14 mouse cellular contexts compared by ENCODE assay signal in genomic region chr9:34752076-34752800, GRCm38 (mm10).
A peak's percentile ranks its signal among the peaks of the same experiment; 100 is the strongest.
DNase-seq lines count a peak whose midpoint lies in the region; ATAC-seq and TF ChIP-seq lines count a peak whose summit lies in the region.
"Had no signal": no experiment of that assay in that cellular context is flagged by ENCODE, and none has a peak within 500 bp of the region (broad histone marks: within the 10 kb centered on the region; RNA-seq: fewer than 3 reads in every experiment).

No protein-coding gene starts in this region.

- H3K4me2 ChIP-seq in hindbrain, postnatal 0 days (ENCODE audit: low read depth, low read length) = no peak overlapping the region
- H3K4me2 ChIP-seq in hindbrain, embryonic 16.5 days (ENCODE audit: low read length) = no peak overlapping the region
- H3K4me2 ChIP-seq: hindbrain, embryonic 15.5 days; midbrain, embryonic 13.5 days; neural tube, embryonic 13.5 days had no signal

- TF ChIP-seq CTCF in hindbrain, postnatal 0 days (IDR thresholded peaks at IDR 0.05; ENCODE audit: low read depth) = no peak
- no peak for TF ChIP-seq CTCF in lung, adult 2 months (IDR thresholded peaks at IDR 0.05; ENCODE audit: insufficient read depth, low read length)

- H3K4me1 ChIP-seq in hindbrain, postnatal 0 days (ENCODE audit: insufficient read depth, low read length) = peaks cover 5% of the 10 kb centered on the region; the same call in 1 of the 2 replicates
- no peaks in the 10 kb centered on the region; the same call in 1 of the 2 replicates for H3K4me1 ChIP-seq in hindbrain, embryonic 16.5 days (ENCODE audit: control insufficient read depth, insufficient read depth, low read depth, low read length)
- H3K4me1 ChIP-seq in lung, adult 2 months (ENCODE audit: control insufficient read depth, insufficient read depth, low read length) = no peaks in the 10 kb centered on the region

- 64% methylated on average over 5 of the region's 5 CpGs for WGBS in hindbrain, postnatal 0 days
- 72% methylated on average over 5 of the region's 5 CpGs for WGBS in hindbrain, embryonic 16.5 days
- WGBS in lung, adult 2 months = 71% methylated on average over 5 of the region's 5 CpGs

- no peaks in the 10 kb centered on the region for H3K9me3 ChIP-seq in hindbrain, postnatal 0 days (ENCODE audit: low read length)
- no peaks in the 10 kb centered on the region for H3K9me3 ChIP-seq in hindbrain, embryonic 16.5 days (ENCODE audit: control insufficient read depth, low read length)
- H3K9me3 ChIP-seq: G1E; hindbrain, embryonic 15.5 days; midbrain, embryonic 13.5 days; neural tube, embryonic 13.5 days had no signal

- ATAC-seq in hindbrain, postnatal 0 days = peak; percentile 18; the same call in 1 of the 2 replicates
- no peak for ATAC-seq in hindbrain, embryonic 16.5 days
- ATAC-seq: midbrain, embryonic 13.5 days had no signal

- H3K36me3 ChIP-seq in hindbrain, postnatal 0 days (ENCODE audit: insufficient read depth, low read length) = no peaks in the 10 kb centered on the region
- H3K36me3 ChIP-seq in hindbrain, embryonic 16.5 days (ENCODE audit: control insufficient read depth, insufficient read depth, low read length) = no peaks in the 10 kb centered on the region
- H3K36me3 ChIP-seq: G1E; hindbrain, embryonic 15.5 days; midbrain, embryonic 13.5 days; neural tube, embryonic 13.5 days had no signal

- no peaks in the 10 kb centered on the region for H3K27me3 ChIP-seq in hindbrain, postnatal 0 days (ENCODE audit: insufficient read depth, low read length)
- H3K27me3 ChIP-seq in hindbrain, embryonic 16.5 days (replicated peaks; ENCODE audit: control insufficient read depth, insufficient read depth, low read length) = no peaks in the 10 kb centered on the region; the same call in 1 of the 2 replicates
- H3K27me3 ChIP-seq: hindbrain, embryonic 15.5 days had no signal

- H3K27ac ChIP-seq in hindbrain, postnatal 0 days = no peak overlapping the region
- no peak overlapping the region for H3K27ac ChIP-seq in hindbrain, embryonic 16.5 days (ENCODE audit: low read depth, low read length)
- H3K27ac ChIP-seq: heart, adult 2 months; hindbrain, embryonic 15.5 days; kidney, postnatal 0 days; midbrain, embryonic 13.5 days; neural tube, embryonic 13.5 days had no signal

- H3K9ac ChIP-seq in hindbrain, postnatal 0 days (replicated peaks; ENCODE audit: low read length) = no peak overlapping the region
- H3K9ac ChIP-seq in hindbrain, embryonic 16.5 days (ENCODE audit: low read depth, low read length) = no peak overlapping the region
- H3K9ac ChIP-seq: hindbrain, embryonic 15.5 days; midbrain, embryonic 13.5 days; neural tube, embryonic 13.5 days had no signal

- DNase-seq in hindbrain, postnatal 0 days (ENCODE audit: low spot score) = peak; percentile 60
- DNase-seq in lung, adult 2 months = peak; percentile 3
- DNase-seq in lung, postnatal 25 days (ENCODE audit: low spot score) = no peak
- peak; percentile 4 for DNase-seq in NIH3T3 (ENCODE audit: low read depth)
- DNase-seq in cerebellum, adult 9-10 months = peak; percentile 63
- no peak for DNase-seq in B cell, adult 2 months
- no peak for DNase-seq in urinary bladder, postnatal 36 days (ENCODE audit: low spot score in 2 of 2)

- no peak overlapping the region for H3K4me3 ChIP-seq in hindbrain, postnatal 0 days (ENCODE audit: low read length)
- no peak overlapping the region for H3K4me3 ChIP-seq in hindbrain, embryonic 16.5 days (ENCODE audit: low read length)
- no peak overlapping the region for H3K4me3 ChIP-seq in lung, adult 2 months (replicated peaks; ENCODE audit: extremely low read depth, low read depth, low read length)
- H3K4me3 ChIP-seq: heart, adult 2 months; hindbrain, embryonic 15.5 days; midbrain, embryonic 13.5 days; neural tube, embryonic 13.5 days had no signal

- TF ChIP-seq POLR2A in lung, adult 2 months (IDR thresholded peaks at IDR 0.05; ENCODE audit: borderline replicate concordance, extremely low read depth, low read depth, low read length) = no peak

Comparison
In these comparisons a context has a peak if more than half of its experiments do, and no peak if none do; other contexts are left out.
1. DNase-seq: peak in hindbrain, postnatal 0 days (single experiment), lung, adult 2 months (single experiment), NIH3T3 (single experiment) and cerebellum, adult 9-10 months (single experiment); none in lung, postnatal 25 days (single experiment), B cell, adult 2 months (0 of 2) and urinary bladder, postnatal 36 days (0 of 2).